Mouse (Mus musculus): Measurements from ENCODE around the gene Atg2a. TPM values are rescaled to one million over a fixed set of nuclear protein-coding genes. Genes with fewer than 3 reads are reported as not detected.

The Atg2a gene
- polyA plus RNA-seq, 1 experiment from 2014 or later, result 13.6 TPM

DNA sequence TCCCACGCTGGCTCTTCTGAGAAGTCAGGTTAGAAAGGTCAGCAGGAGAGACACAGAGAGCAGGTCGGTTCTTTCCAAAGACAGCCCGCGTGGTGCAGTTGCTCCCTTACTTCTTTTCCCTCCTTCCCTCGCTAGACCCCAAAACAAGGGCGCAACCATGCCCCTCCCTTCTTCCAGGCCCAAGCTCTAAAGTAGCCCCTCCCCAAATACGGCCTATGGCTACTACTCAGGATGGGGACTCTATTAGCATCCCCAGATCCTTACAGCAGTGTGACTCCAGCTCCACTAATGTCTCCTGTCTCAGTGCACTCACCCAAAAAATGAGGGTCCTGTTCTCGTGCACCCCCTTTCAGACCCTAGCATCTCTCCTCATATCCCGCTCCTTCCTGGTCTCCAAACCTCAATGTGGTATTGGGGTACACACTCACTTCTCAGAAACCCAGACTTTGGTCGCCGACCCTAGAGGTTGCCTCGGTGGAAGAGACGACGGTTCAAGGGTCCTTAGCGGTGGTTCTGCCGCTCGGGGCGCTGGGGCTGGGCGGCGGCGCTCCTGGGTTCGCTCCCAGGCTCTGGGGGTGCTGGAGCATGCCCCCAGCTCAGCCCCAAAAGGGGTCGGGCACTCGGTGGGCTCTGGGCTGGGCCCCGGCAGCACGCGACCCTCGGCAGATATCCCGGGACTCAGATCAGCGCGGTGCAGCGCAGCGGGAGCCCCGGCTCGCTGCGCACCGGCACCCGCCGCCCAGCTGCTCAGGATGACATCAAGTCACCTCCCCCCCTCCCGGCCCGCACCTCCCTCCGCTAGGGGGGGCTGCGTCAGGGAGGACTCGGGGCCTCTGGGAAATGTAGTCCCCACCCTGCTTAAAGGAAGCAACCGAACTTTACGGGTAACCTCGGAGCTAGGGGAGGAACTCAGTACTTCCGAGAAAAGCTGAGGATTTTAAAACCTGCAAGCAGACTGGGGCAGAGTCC is 6.1 kb upstream of the Atg2a start, which contains the start of gene Ppp2r5b:
TSS of gene Ppp2r5b (minus strand) at position 789 of the 969 bp plus-strand sequence.
- WGBS, result 2% methylated on average over 48 of the region's 48 CpGs

DNA sequence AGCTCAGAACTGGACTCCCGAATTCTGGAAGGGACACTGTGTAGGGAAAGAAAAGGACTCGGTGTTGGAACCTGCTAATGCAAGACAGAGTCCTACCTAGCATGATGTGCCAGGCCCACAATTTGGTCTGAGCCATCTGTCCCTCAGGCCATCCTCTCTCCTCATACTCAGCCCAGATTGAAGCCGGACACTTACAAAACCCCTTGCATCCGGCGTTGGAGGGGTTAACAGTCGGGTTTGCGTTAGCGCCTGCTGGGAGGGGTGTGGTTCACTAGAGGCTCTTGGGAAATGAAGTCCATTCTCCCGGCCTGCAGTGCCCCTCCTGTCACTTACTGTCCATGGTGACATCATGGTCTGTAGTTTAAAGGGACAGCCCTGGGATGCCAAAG is 5.4 kb upstream of the Atg2a start:
- Histone ChIP-seq H3K4me1 (peaks cover 22% of the 10 kb centered on the region), H3K36me3 (replicated peaks) (peaks cover 24% of the 10 kb centered on the region), H3K9me3 (no peaks in the 10 kb centered on the region), H3K27me3 (replicated peaks; ENCODE audit: low read depth, poor library complexity, severe bottlenecking) (no peaks in the 10 kb centered on the region), H3K27ac (replicated peaks) (peak overlapping the region; percentile 93), H3K4me3 (peak overlapping the region; percentile 91)
- DNase-seq (ENCODE audit: low spot score), result peak; percentile 92
- 0% methylated on average over 9 of the region's 9 CpGs for WGBS

More for the DNA sequence above, 6.1 kb upstream of the Atg2a start, which contains the start of gene Ppp2r5b:
- peak; percentile 94 for DNase-seq (ENCODE audit: low spot score)
- Histone ChIP-seq H3K4me1 (peaks cover 22% of the 10 kb centered on the region), H3K27me3 (replicated peaks; ENCODE audit: low read depth, poor library complexity, severe bottlenecking) (no peaks in the 10 kb centered on the region), H3K9me3 (no peaks in the 10 kb centered on the region), H3K27ac (replicated peaks) (peak within 1 kb of the TSS; percentile 93), H3K36me3 (replicated peaks) (peaks cover 30% of the 10 kb centered on the region), H3K4me3 (peak within 1 kb of the TSS; percentile 91)

DNA sequence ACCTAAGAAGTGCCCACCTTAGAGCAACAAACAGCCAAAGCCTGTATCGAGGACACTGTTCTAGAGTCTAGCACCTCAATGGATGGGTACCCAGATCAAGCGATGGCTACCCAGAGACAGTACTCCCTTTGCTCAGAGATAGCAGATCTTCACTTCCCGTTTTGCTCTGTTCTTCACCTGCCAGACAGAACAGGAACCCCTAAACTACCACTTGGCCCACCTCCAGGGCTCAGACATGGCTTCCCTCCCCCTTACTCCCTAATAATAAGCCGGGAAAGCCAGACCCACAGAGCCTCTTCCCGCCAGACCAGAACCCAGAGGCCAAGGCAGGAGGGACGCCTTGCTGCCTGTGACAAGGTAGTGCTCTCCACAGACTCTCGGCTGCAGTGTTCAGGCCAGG is 4.6 kb upstream of the Atg2a start:
- no peak for DNase-seq (ENCODE audit: low spot score)
- Histone ChIP-seq H3K4me3 (no peak overlapping the region), H3K27me3 (replicated peaks; ENCODE audit: low read depth, poor library complexity, severe bottlenecking) (no peaks in the 10 kb centered on the region), H3K36me3 (replicated peaks) (peaks cover 16% of the 10 kb centered on the region), H3K4me1 (peaks cover 22% of the 10 kb centered on the region), H3K9me3 (no peaks in the 10 kb centered on the region), H3K27ac (replicated peaks) (no peak overlapping the region)
- WGBS, result 70% methylated on average over 7 of the region's 7 CpGs

DNA sequence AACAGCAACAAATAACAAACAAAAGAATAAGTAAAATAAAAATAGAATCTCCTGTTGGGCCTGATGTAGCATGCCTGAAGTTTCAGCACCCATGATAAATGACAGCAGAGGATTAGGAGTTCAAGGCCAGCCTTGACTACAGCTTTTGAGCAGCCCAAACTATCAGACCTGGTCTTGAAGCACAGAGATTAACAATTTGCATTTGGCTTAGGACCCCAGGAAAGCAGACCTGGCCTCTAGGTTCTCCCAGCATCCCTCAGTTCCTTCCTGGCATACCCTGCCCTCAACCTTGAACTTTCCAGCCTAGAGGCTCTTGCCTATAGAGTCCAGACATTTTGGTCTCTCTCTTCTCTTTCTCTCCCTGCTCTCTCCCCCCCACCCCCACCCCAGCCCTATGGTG is 2.7 kb upstream of the Atg2a start:
- Histone ChIP-seq H3K4me3 (no peak overlapping the region), H3K4me1 (peaks cover 37% of the 10 kb centered on the region), H3K27ac (replicated peaks) (no peak overlapping the region), H3K27me3 (replicated peaks; ENCODE audit: low read depth, poor library complexity, severe bottlenecking) (no peaks in the 10 kb centered on the region), H3K9me3 (no peaks in the 10 kb centered on the region), H3K36me3 (replicated peaks) (peaks cover 2% of the 10 kb centered on the region; the same call in 1 of the 2 replicates)
- no peak for DNase-seq (ENCODE audit: low spot score)

DNA sequence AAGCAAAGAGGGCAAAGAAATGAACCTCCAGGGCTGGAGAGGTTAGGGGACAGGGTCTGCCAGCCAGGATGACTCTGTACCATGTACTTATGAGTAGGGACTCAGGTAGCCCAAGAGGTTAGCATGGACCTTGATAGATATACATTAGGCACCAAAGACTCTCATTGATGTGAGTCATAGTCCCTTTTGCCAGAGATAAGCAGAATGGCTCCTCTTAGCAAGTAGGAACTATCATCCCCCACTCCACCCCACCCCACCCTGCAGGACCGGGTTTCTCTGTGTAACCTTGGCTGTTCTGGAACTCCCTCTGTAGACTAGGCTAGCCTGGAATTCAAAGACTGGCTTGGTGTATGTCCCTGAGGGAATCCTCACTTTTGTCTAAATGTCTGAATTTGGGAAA is 1.3 kb upstream of the Atg2a start:
- Histone ChIP-seq H3K27me3 (replicated peaks; ENCODE audit: low read depth, poor library complexity, severe bottlenecking) (no peaks in the 10 kb centered on the region), H3K4me3 (no peak overlapping the region), H3K27ac (replicated peaks) (peak overlapping the region; percentile 44; the same call in 1 of the 2 replicates), H3K9me3 (no peaks in the 10 kb centered on the region), H3K36me3 (replicated peaks) (peaks cover 12% of the 10 kb centered on the region), H3K4me1 (peaks cover 26% of the 10 kb centered on the region)
- 68% methylated on average over 1 of the region's 1 CpGs for WGBS
- no peak for DNase-seq (ENCODE audit: low spot score)

DNA sequence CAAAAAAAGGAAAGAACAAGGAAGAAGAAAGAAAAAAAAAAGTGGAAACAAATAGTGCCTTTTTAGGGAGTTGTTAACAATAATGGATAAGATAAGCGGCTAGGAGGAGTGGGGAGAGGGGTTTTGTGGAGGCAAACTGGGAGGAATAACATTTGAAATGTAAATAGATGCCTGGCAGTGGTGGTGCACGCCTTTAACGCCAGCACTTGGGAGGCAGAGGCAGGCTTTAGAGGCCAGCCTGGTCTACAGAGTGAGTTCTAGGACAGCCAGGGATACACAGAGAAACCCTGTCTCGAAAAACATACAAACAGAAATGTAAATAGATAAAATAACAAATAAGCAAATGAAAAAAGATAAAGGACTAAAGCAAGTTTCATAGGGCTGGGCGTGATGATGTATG is 743 bp upstream of the Atg2a start:
- H3K4me3 ChIP-seq, result peak overlapping the region; percentile 88
- peak overlapping the region; percentile 10; the same call in 1 of the 2 replicates for H3K27ac ChIP-seq (replicated peaks)
- no peaks in the 10 kb centered on the region for H3K9me3 ChIP-seq
- H3K4me1 ChIP-seq, result peaks cover 21% of the 10 kb centered on the region
- WGBS, result 39% methylated on average over 5 of the region's 5 CpGs
- no peak for DNase-seq (ENCODE audit: low spot score)
- H3K36me3 ChIP-seq (replicated peaks), result peaks cover 18% of the 10 kb centered on the region
- no peaks in the 10 kb centered on the region for H3K27me3 ChIP-seq (replicated peaks; ENCODE audit: low read depth, poor library complexity, severe bottlenecking)

DNA sequence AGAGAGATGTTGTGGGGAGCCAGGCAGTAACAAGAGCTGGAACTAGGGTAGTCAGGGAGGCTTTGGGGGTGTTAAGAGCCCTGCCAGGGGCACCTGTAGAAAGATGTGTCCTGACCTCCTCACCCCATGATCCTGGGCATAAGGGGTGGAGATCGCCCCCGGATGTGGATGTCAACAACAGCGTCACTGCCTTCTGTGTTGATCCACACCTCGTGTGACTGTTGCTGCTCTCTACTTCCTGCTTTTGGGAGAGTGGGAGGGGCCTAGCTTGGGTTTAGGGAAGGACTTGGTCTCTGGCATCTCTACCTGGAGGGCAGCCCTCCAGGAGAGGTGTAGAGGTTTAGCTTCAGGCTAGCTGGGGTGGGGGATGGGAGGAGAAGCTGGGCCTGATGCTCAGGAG is 813 bp downstream of the Atg2a start:
- no peaks in the 10 kb centered on the region for H3K9me3 ChIP-seq
- no peaks in the 10 kb centered on the region for H3K27me3 ChIP-seq (replicated peaks; ENCODE audit: low read depth, poor library complexity, severe bottlenecking)
- peaks cover 33% of the 10 kb centered on the region for H3K36me3 ChIP-seq (replicated peaks)
- WGBS, result under 1% methylated on average over 4 of the region's 4 CpGs
- DNase-seq (ENCODE audit: low spot score), result peak; percentile 36
- peak overlapping the region; percentile 85 for H3K27ac ChIP-seq (replicated peaks)
- H3K4me1 ChIP-seq, result peaks cover 15% of the 10 kb centered on the region
- peak overlapping the region; percentile 88 for H3K4me3 ChIP-seq

DNA sequence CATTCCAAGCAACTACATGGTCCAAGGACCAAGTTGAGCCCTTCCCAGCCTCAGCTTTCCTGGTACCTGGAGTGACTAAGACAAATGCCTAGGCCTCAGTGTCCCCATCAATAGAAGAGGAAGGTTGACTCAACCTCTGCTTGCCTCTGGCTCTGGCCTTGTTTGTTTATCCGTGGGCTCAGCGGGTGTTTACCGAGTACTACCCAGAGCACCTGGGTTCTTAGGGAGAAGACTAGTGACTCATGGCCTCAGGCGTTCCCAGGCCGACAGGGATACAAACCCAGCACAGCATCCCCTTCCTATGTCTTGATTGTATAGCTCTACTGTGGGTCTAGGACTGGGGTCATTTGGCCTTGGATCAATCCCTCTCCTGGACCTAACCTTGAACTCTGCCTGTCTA is 1.8 kb downstream of the Atg2a start:
- no peak for DNase-seq (ENCODE audit: low spot score)
- 81% methylated on average over 5 of the region's 5 CpGs for WGBS
- Histone ChIP-seq H3K27ac (replicated peaks) (no peak overlapping the region), H3K9me3 (no peaks in the 10 kb centered on the region), H3K27me3 (replicated peaks; ENCODE audit: low read depth, poor library complexity, severe bottlenecking) (no peaks in the 10 kb centered on the region), H3K36me3 (replicated peaks) (peaks cover 43% of the 10 kb centered on the region), H3K4me1 (peaks cover 15% of the 10 kb centered on the region), H3K4me3 (peak overlapping the region; percentile 88; the same call in 1 of the 2 replicates)

DNA sequence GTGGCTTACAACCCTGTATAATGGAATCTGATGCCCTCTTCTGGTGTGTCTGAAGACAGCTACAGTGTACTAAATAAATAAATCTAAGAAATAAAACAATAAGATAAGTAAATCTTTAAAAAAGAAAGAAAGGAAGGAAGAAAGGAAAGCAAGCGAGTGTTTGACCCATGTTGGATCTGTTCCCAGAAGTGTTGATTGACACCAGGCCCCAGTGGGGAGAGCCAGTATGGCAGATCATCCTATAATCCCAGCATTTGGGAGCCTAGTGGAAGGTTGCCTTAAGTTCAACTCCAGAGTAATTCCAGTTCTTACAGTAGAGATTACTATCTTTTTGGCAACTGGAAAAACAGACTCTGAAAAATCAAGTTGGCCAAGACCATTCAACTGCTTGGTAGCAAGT is 4.3 kb downstream of the Atg2a start:
- H3K27me3 ChIP-seq (replicated peaks; ENCODE audit: low read depth, poor library complexity, severe bottlenecking), result no peaks in the 10 kb centered on the region
- peaks cover 15% of the 10 kb centered on the region for H3K4me1 ChIP-seq
- H3K36me3 ChIP-seq (replicated peaks), result peaks cover 67% of the 10 kb centered on the region
- 98% methylated on average over 1 of the region's 1 CpGs for WGBS
- no peak for DNase-seq (ENCODE audit: low spot score)
- H3K9me3 ChIP-seq, result no peaks in the 10 kb centered on the region
- no peak overlapping the region for H3K4me3 ChIP-seq
- no peak overlapping the region for H3K27ac ChIP-seq (replicated peaks)

DNA sequence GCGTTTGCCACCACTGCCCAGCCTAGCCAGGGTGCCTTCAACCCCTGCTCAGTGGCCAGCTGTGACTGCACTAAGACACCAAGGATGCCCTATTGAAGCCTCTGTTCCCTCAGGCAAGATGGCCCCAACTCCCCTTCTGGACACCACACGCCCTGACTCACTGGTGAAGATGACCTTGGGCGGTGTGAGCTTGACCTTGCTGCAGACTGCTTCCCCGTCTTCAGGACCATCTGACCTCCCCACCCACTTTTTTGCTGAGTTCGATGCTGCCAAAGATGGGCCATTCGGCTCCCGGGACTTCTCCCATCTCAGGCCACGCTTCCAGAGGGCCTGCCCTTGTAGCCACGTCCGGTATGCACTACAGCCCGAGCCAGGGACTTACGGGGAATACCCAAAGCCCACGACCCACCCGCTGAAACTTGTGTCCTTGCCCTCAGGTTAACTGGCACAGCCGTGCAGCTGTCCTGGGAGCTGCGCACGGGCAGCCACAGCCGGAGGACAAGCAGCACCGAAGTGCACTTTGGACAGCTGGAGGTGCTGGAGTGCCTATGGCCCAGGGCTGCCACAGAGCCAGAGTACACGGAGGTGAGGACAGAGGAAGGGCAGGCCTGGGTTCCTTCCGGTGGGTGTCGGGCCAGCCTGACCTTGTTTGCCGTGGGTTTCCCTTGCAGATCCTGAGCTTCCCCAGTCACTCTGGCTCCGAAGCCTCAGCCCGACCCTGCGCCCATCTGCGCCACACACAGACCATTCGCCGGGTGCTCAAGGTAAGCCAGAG is 6.2 kb downstream of the Atg2a start:
- WGBS, result 92% methylated on average over 29 of the region's 29 CpGs
- Histone ChIP-seq H3K36me3 (replicated peaks) (peaks cover 86% of the 10 kb centered on the region), H3K27me3 (replicated peaks; ENCODE audit: low read depth, poor library complexity, severe bottlenecking) (no peaks in the 10 kb centered on the region), H3K27ac (replicated peaks) (no peak overlapping the region), H3K9me3 (no peaks in the 10 kb centered on the region), H3K4me3 (no peak overlapping the region), H3K4me1 (peaks cover 8% of the 10 kb centered on the region)
- no peak for DNase-seq (ENCODE audit: low spot score)

DNA sequence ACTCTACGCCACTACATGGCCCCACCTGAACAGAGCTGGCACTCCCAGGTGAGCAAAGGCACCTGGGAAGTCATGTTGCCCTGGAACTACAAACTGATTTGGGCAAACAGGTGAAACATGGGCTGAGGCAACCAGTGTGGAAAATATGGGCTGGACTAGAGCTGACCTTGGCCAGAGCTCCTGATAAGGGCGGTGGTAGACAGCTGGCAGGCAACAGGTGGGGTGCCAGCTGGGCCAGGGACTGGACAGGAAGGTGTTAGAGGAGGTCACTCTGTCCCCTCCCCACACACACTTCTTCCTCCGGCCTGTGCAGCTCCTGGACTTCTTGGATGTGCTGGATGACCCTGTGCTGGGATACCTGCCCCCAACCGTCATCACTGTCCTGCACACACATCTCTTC is 11.6 kb downstream of the Atg2a start:
- Histone ChIP-seq H3K27ac (replicated peaks) (no peak overlapping the region), H3K27me3 (replicated peaks; ENCODE audit: low read depth, poor library complexity, severe bottlenecking) (no peaks in the 10 kb centered on the region), H3K4me3 (no peak overlapping the region), H3K36me3 (replicated peaks) (peaks cover 98% of the 10 kb centered on the region), H3K9me3 (no peaks in the 10 kb centered on the region), H3K4me1 (no peaks in the 10 kb centered on the region)
- 94% methylated on average over 4 of the region's 4 CpGs for WGBS
- no peak for DNase-seq (ENCODE audit: low spot score)

DNA sequence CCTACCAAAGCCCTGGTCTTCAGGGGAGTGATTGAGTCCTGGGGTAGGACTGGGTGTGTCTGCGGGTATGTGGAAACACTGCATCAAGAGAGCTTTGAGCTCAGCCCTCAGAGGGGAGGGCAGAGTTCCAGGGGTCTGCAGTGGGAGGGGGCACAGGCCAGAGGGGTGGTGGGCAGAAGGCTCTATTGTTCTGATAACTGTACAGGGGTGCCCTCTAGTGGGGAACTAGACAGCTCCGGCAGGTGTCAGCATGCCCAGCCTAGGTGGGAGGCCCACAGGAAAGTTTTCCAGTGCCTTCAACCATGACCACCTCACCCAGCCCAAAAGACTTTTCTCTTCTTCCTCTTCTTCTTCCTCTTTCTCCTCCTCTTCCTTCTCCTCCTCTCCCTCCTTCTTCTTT is 19.0 kb downstream of the Atg2a start:
- H3K4me3 ChIP-seq, result no peak overlapping the region
- DNase-seq (ENCODE audit: low spot score), result peak; percentile 35
- H3K4me1 ChIP-seq, result no peaks in the 10 kb centered on the region
- 72% methylated on average over 2 of the region's 2 CpGs for WGBS
- H3K27ac ChIP-seq (replicated peaks), result peak overlapping the region; percentile 69
- H3K9me3 ChIP-seq, result peaks cover 7% of the 10 kb centered on the region; the same call in 1 of the 2 replicates
- peaks cover 69% of the 10 kb centered on the region for H3K36me3 ChIP-seq (replicated peaks)
- H3K27me3 ChIP-seq (replicated peaks; ENCODE audit: low read depth, poor library complexity, severe bottlenecking), result no peaks in the 10 kb centered on the region

Data from embryonic facial prominence, embryonic 10.5 days (tissue).